Mouse (Mus musculus) cerebellum, adult 2 months (tissue): ENCODE measurements around the gene Cdca7. TPM values are rescaled to one million over a fixed set of nuclear protein-coding genes. Genes with fewer than 3 reads are reported as not detected.

ENCODE experiments used
- DNase-seq, 2 experiments: peaks; one replicate each; pipeline ENCODE4 v3.0.0; 2021
- H3K27ac ChIP-seq: fragments of 200-500 bp; 2 replicates; pipeline ENCODE4 v1.5.1; 2012; ENCODE audit warnings: low read length, control low read depth, inconsistent platforms; ENCODE audit not compliant: insufficient read depth
- H3K27me3 ChIP-seq: fragments of 200-500 bp; 2 replicates; pipeline ENCODE4 v1.6.1; 2012; ENCODE audit warnings: inconsistent platforms, mild to moderate bottlenecking, low read length, moderate library complexity; ENCODE audit not compliant: control insufficient read depth, insufficient read depth
- H3K4me1 ChIP-seq: fragments of 200-500 bp; 2 replicates; pipeline ENCODE4 v1.6.1; 2011; ENCODE audit warnings: low read length; ENCODE audit not compliant: control insufficient read depth, insufficient read depth
- H3K4me3 ChIP-seq: fragments of 200-500 bp; replicated peaks from 2 replicates; pipeline ENCODE3; 2011; ENCODE audit warnings: mild to moderate bottlenecking, low read depth, low read length, control low read depth; ENCODE audit not compliant: insufficient read depth
- CTCF ChIP-seq: fragments of 200-500 bp; IDR thresholded peaks from 2 replicates; pipeline ENCODE4 v1.5.1; 2011; ENCODE audit warnings: low read depth, mild to moderate bottlenecking, control low read depth, low read length, moderate library complexity, borderline replicate concordance; ENCODE audit not compliant: insufficient read depth
- POLR2A ChIP-seq: fragments of 200-500 bp; IDR thresholded peaks from 2 replicates; pipeline ENCODE4 v1.6.1; 2011; ENCODE audit warnings: low read length, control low read depth, borderline replicate concordance; ENCODE audit not compliant: insufficient read depth
- WGBS: fragments of 180-500 bp; shearing (Covaris S2); methylation state at CpG from one replicate; pipeline ENCODE4 v1.1.7; 2018; 5-methylcytosine and 5-hydroxymethylcytosine counted together
- polyA plus RNA-seq: library from polyadenylated mRNA; depleted of rRNA; stranded (reverse); fragments of >200 nt; gene quantifications from 2 replicates; pipeline ENCODE4 v1.2.3, GENCODE M21; 2012; rRNA removed

The Cdca7 gene
- 2.0 TPM in 2 replicates for polyA plus RNA-seq

GRCm38 (mm10) chr2:72475797-72476485 lies at the start of gene Cdca7:
Cdca7 (plus strand) TSS chr2:72476159.
- TF ChIP-seq POLR2A (no peak), CTCF (no peak)
- WGBS, result under 1% methylated on average over 58 of the region's 58 CpGs
- Histone ChIP-seq H3K4me1 (0 out of 2 replicates have a peak, but pooled peaks cover 3% of the 10 kb centered on the region), H3K4me3 (peak within 1 kb of the TSS; percentile 66), H3K27me3 (no peaks in the 10 kb centered on the region; the same call in 1 of the 2 replicates), H3K27ac (no peak within 1 kb of the TSS)
- DNase-seq, result peak; percentile 41 to 61

GRCm38 (mm10) chr2:72426776-72427175 lies 49.2 kb upstream of the Cdca7 start:
- Histone ChIP-seq H3K27ac (no peak overlapping the region), H3K4me1 (no peaks in the 10 kb centered on the region), H3K27me3 (no peaks in the 10 kb centered on the region), H3K4me3 (no peak overlapping the region)
- 8% methylated on average over 8 of the region's 8 CpGs for WGBS
- no peak for TF ChIP-seq CTCF
- TF ChIP-seq POLR2A, result no peak
- DNase-seq, result no peak

GRCm38 (mm10) chr2:72427288-72427687 lies 48.7 kb upstream of the Cdca7 start:
- Histone ChIP-seq H3K27ac (no peak overlapping the region), H3K4me1 (no peaks in the 10 kb centered on the region), H3K4me3 (no peak overlapping the region), H3K27me3 (no peaks in the 10 kb centered on the region)
- WGBS, result 41% methylated on average over 11 of the region's 11 CpGs
- TF ChIP-seq CTCF, result no peak
- TF ChIP-seq POLR2A, result no peak
- no peak for DNase-seq

GRCm38 (mm10) chr2:72438941-72439533 lies 36.9 kb upstream of the Cdca7 start:
- no peak overlapping the region for H3K27ac ChIP-seq
- 64% methylated on average over 8 of the region's 8 CpGs for WGBS
- no peaks in the 10 kb centered on the region for H3K27me3 ChIP-seq
- no peak overlapping the region for H3K4me3 ChIP-seq
- DNase-seq, result no peak
- no peaks in the 10 kb centered on the region for H3K4me1 ChIP-seq
- TF ChIP-seq CTCF (no peak), POLR2A (no peak)

GRCm38 (mm10) chr2:72441010-72441409 lies 34.9 kb upstream of the Cdca7 start:
- 74% methylated on average over 9 of the region's 9 CpGs for WGBS
- Histone ChIP-seq H3K27ac (no peak overlapping the region), H3K4me1 (no peaks in the 10 kb centered on the region), H3K27me3 (no peaks in the 10 kb centered on the region), H3K4me3 (no peak overlapping the region)
- DNase-seq, result no peak
- TF ChIP-seq POLR2A, result no peak
- no peak for TF ChIP-seq CTCF

- H3K27ac ChIP-seq, result no peak overlapping the region
- no peaks in the 10 kb centered on the region for H3K4me1 ChIP-seq
- H3K27me3 ChIP-seq, result no peaks in the 10 kb centered on the region
- 97% methylated on average over 6 of the region's 6 CpGs for WGBS
- TF ChIP-seq CTCF (no peak), POLR2A (no peak)
- DNase-seq, result no peak
- no peak overlapping the region for H3K4me3 ChIP-seq
These were observed 33.1 kb upstream of the Cdca7 start for GRCm38 (mm10) chr2:72442825-72443224.

- no peak for DNase-seq
- 82% methylated on average over 3 of the region's 3 CpGs for WGBS
- Histone ChIP-seq H3K27me3 (no peaks in the 10 kb centered on the region), H3K4me3 (no peak overlapping the region), H3K27ac (no peak overlapping the region), H3K4me1 (no peaks in the 10 kb centered on the region)
- TF ChIP-seq POLR2A, result no peak
- no peak for TF ChIP-seq CTCF
These were observed 32.0 kb upstream of the Cdca7 start for GRCm38 (mm10) chr2:72443960-72444359.

GRCm38 (mm10) chr2:72446106-72446505 lies 29.9 kb upstream of the Cdca7 start:
- TF ChIP-seq POLR2A (no peak), CTCF (no peak)
- no peaks in the 10 kb centered on the region for H3K4me1 ChIP-seq
- H3K4me3 ChIP-seq, result no peak overlapping the region
- no peak overlapping the region for H3K27ac ChIP-seq
- no peaks in the 10 kb centered on the region for H3K27me3 ChIP-seq
- 91% methylated on average over 3 of the region's 3 CpGs for WGBS
- no peak for DNase-seq
